Mouse (Mus musculus): ENCODE data around the gene Tlr9. TPM values are rescaled to one million over a fixed set of nuclear protein-coding genes. Genes with fewer than 3 reads are reported as not detected.

The Tlr9 gene
- polyA plus RNA-seq, 1 experiment from 2014 or later = 0.12 TPM

- Histone ChIP-seq H3K9ac (no peak overlapping the region), H3K27me3 (no peaks in the 10 kb centered on the region), H3K4me1 (peaks cover 13% of the 10 kb centered on the region), H3K9me3 (no peaks in the 10 kb centered on the region), H3K4me3 (no peak overlapping the region), H3K36me3 (peaks cover 66% of the 10 kb centered on the region), H3K27ac (no peak overlapping the region; the same call in 1 of the 2 replicates), H3K4me2 (no peak overlapping the region)
- WGBS = 88% methylated on average over 8 of the region's 8 CpGs
- no peak for ATAC-seq (ENCODE audit: insufficient number of reproducible peaks, low FRiP score, low TSS enrichment, low read depth)
These were observed 28.2 kb upstream of the Tlr9 start for GRCm38 (mm10) chr9:106193930-106194807.

DNA sequence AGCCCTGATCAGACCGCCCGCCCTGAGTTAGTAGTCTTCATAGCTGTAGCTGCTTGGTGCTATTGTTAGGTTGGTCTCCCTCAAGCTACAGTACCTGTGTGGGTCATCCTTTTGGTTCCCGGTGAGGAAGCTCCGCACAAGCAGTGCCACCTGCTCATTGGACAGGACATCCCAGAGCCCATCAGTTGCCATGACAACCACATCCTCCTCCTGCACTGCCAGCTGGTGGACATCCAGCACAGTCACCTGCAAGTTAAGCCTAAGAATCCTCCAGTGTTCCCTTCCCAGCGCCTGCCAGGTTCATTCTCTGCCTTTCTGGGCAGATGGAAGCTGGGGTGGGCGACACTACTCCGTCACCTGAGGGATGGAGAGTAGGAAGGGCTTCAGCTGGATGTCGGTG lies 26.7 kb upstream of the Tlr9 start:
- Histone ChIP-seq H3K4me1 (peaks cover 20% of the 10 kb centered on the region), H3K27me3 (no peaks in the 10 kb centered on the region), H3K4me3 (no peak overlapping the region), H3K9ac (no peak overlapping the region), H3K27ac (no peak overlapping the region), H3K9me3 (no peaks in the 10 kb centered on the region), H3K4me2 (no peak overlapping the region), H3K36me3 (peaks cover 51% of the 10 kb centered on the region)
- WGBS = 90% methylated on average over 8 of the region's 8 CpGs
- no peak for ATAC-seq (ENCODE audit: insufficient number of reproducible peaks, low FRiP score, low TSS enrichment, low read depth)

- WGBS = 61% methylated on average over 3 of the region's 3 CpGs
These were observed 25.2 kb upstream of the Tlr9 start for GRCm38 (mm10) chr9:106197081-106197713.

GRCm38 (mm10) chr9:106197732-106198131 lies 24.7 kb upstream of the Tlr9 start:
- H3K4me3 ChIP-seq = peak overlapping the region; percentile 66; the same call in 1 of the 2 replicates

More at GRCm38 (mm10) chr9:106197081-106197713, 25.2 kb upstream of the Tlr9 start:
- Histone ChIP-seq H3K9me3 (no peaks in the 10 kb centered on the region), H3K27me3 (no peaks in the 10 kb centered on the region), H3K9ac (no peak overlapping the region), H3K4me1 (peaks cover 22% of the 10 kb centered on the region), H3K4me3 (no peak overlapping the region), H3K36me3 (peaks cover 37% of the 10 kb centered on the region), H3K27ac (no peak overlapping the region), H3K4me2 (no peak overlapping the region)
- ATAC-seq (ENCODE audit: insufficient number of reproducible peaks, low FRiP score, low TSS enrichment, low read depth) = no peak

DNA sequence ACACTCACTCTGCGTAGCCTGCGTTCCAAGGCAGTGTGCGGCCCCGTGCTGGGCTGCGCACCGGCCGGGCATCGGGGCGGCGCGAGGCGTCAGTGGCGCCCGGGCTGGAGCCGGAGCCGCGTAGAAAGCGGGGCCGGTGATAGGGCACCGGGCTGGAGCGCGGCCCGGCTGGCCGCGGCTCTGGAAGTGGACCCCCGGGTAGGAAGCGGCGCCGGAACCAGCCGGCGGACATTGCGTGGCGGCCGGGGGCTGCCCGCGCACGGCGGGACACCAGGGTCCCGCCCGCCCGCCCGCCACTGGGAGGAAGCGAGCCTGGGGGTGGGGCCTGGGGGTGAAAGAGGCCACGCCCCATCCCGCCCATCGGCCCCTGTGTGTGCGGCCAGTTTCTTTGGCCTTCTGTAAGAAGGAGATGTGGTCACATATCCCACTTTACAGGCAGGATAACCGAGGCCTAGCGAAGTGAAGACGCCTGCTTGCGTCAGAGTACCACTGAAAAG lies 23.4 kb upstream of the Tlr9 start:
- Histone ChIP-seq H3K4me2 (peak overlapping the region; percentile 57), H3K9ac (peak overlapping the region; percentile 62), H3K4me3 (peak overlapping the region; percentile 66), H3K27ac (peak overlapping the region; percentile 72), H3K36me3 (peaks cover 24% of the 10 kb centered on the region), H3K27me3 (no peaks in the 10 kb centered on the region), H3K9me3 (no peaks in the 10 kb centered on the region), H3K4me1 (peaks cover 34% of the 10 kb centered on the region)
- WGBS = under 1% methylated on average over 48 of the region's 51 CpGs
- no peak for ATAC-seq (ENCODE audit: insufficient number of reproducible peaks, low FRiP score, low TSS enrichment, low read depth)

More at GRCm38 (mm10) chr9:106197732-106198131, 24.7 kb upstream of the Tlr9 start:
- Histone ChIP-seq H3K4me1 (peaks cover 24% of the 10 kb centered on the region), H3K36me3 (peaks cover 32% of the 10 kb centered on the region), H3K9ac (no peak overlapping the region), H3K27ac (no peak overlapping the region), H3K9me3 (no peaks in the 10 kb centered on the region), H3K27me3 (no peaks in the 10 kb centered on the region), H3K4me2 (peak overlapping the region; percentile 57)
- WGBS = 85% methylated on average over 9 of the region's 9 CpGs
- ATAC-seq (ENCODE audit: insufficient number of reproducible peaks, low FRiP score, low TSS enrichment, low read depth) = no peak

GRCm38 (mm10) chr9:106199535-106200272 lies 22.7 kb upstream of the Tlr9 start, which contains the start of gene Ppm1m:
Gene Ppm1m, minus strand, starts transcription at chr9:106199746.
- Histone ChIP-seq H3K27me3 (no peaks in the 10 kb centered on the region), H3K4me1 (peaks cover 41% of the 10 kb centered on the region), H3K9me3 (no peaks in the 10 kb centered on the region), H3K36me3 (peaks cover 17% of the 10 kb centered on the region), H3K9ac (peak within 1 kb of the TSS; percentile 62), H3K4me2 (peak within 1 kb of the TSS; percentile 57), H3K4me3 (peak within 1 kb of the TSS; percentile 66), H3K27ac (peak within 1 kb of the TSS; percentile 72)
- no peak for ATAC-seq (ENCODE audit: insufficient number of reproducible peaks, low FRiP score, low TSS enrichment, low read depth)
- WGBS = 51% methylated on average over 18 of the region's 18 CpGs

DNA sequence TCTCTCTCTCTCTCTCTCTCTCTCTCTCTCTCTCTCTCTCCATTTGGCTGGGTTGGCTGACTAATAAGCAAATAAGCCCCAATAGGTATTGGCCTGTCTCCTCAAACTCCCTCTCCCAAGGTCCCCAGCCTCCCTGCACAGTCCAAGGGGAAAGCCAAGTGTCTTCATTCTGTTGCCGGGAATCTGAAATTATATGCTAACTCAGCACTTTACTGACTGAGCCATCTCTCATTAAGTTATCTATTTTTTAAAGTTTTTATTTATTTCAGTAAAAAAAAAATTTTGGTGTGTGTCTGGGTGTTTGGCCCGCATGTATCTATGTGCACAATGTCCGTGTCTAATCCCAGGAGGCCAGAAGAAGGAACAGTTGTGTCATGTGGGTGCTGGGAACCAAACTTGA lies 20.5 kb upstream of the Tlr9 start:
- Histone ChIP-seq H3K27ac (0 out of 2 replicates have a peak overlapping the region, but pooled peaks have one; percentile 54), H3K4me1 (peaks cover 56% of the 10 kb centered on the region), H3K4me2 (peak overlapping the region; percentile 58; the same call in 1 of the 2 replicates), H3K27me3 (no peaks in the 10 kb centered on the region), H3K9ac (no peak overlapping the region), H3K4me3 (no peak overlapping the region; the same call in 1 of the 2 replicates), H3K9me3 (no peaks in the 10 kb centered on the region), H3K36me3 (0 out of 2 replicates have a peak, but pooled peaks cover under 1% of the 10 kb centered on the region)
- ATAC-seq (ENCODE audit: insufficient number of reproducible peaks, low FRiP score, low TSS enrichment, low read depth) = no peak
- 80% methylated on average over 3 of the region's 3 CpGs for WGBS

DNA sequence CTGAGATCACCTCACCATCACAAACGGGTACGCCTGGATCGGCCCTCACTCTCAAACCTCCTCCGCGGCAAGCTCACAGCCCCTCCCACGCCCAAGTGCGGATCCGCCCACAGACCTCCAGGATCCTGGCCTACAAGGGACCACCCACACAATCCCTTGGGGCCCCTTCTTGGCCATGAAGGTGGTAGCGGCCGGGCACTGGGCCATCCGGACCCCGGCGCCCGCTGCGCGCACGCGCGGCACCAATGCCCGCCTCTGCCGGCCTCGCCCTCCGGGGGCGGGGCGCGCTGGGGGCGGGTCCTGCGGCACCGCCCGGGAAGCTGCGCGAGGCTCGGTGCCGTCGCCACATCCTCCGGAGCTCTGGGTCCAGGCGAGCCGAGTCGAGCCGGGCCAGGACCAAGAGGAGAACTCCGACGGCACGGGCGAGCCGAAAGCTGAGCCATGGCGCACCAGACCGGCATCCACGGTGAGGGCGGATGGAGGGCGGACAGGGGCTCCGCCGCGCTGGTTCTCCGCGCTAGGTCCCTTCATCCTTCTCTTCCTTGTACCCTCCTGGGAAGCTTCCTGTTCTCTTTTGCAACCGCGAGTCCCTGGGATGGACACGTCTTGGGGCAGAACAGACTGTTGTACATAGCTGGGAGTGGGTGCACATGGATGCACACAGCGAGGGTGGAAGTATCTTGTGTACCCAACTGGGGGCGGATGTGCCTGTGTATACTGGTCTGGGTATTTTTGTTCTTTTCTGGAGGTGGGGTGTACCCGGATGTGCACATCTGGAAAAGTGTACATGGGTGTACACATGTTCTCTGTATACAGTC lies 19.4 kb upstream of the Tlr9 start, which contains the start of gene Twf2:
Gene Twf2, plus strand, starts transcription at position 290 of the 818 bp plus-strand sequence.
- Histone ChIP-seq H3K4me2 (peak within 1 kb of the TSS; percentile 58), H3K27ac (peak within 1 kb of the TSS; percentile 77), H3K9me3 (no peaks in the 10 kb centered on the region), H3K9ac (peak within 1 kb of the TSS; percentile 68), H3K4me3 (peak within 1 kb of the TSS; percentile 69), H3K36me3 (peaks cover 5% of the 10 kb centered on the region; the same call in 1 of the 2 replicates), H3K27me3 (no peaks in the 10 kb centered on the region), H3K4me1 (peaks cover 49% of the 10 kb centered on the region)
- peak; percentile 85 for ATAC-seq (ENCODE audit: insufficient number of reproducible peaks, low FRiP score, low TSS enrichment, low read depth)
- WGBS = under 1% methylated on average over 60 of the region's 61 CpGs

DNA sequence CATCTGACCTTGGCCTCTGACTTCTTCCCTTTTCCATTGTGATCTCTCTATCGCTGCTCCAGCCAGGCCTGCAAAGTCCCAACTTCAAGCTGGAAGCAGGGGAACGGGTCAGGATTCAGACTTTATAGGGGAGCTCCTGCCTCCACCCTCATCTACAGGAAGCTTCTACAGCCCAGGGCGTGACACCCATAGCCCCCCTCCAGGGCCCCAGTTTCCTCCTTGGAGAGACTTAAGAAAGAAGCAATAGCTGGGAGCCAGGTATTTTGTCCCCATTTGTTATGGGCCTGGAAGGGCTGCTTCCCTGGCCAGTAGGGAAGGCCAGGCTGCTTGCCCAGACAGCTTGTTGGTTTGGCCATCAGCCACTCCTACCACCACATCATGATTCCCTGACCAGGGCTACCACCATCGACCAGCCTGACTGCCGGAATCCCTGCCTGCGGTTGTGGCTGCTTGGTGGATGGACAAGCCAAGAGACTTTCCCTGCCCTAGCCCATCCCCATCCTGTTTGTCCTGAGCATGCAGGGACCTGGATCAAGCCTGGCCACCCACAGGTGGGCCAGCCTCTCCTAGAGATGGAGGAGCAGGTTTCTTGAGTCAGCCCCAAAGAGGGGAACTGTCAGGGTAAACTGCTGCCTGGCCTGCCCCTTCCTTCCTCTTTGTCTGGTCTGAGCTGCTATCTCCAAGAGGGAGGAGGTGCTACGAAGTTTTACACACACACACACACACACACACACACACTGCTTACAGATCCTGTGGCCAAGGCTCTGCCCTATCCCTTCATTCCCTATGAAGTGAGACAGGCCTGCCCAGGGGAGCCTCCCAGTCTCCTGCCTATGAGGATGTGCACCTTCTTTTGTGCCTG lies 18.2 kb upstream of the Tlr9 start:
- peak overlapping the region; percentile 33; the same call in 1 of the 2 replicates for H3K9ac ChIP-seq
- H3K4me2 ChIP-seq = peak overlapping the region; percentile 58
- no peak for ATAC-seq (ENCODE audit: insufficient number of reproducible peaks, low FRiP score, low TSS enrichment, low read depth)
- H3K9me3 ChIP-seq = no peaks in the 10 kb centered on the region
- peaks cover 42% of the 10 kb centered on the region for H3K4me1 ChIP-seq
- 63% methylated on average over 7 of the region's 7 CpGs for WGBS
- H3K36me3 ChIP-seq = peaks cover 9% of the 10 kb centered on the region; the same call in 1 of the 2 replicates
- H3K27me3 ChIP-seq = no peaks in the 10 kb centered on the region
- peak overlapping the region; percentile 77; the same call in 1 of the 2 replicates for H3K27ac ChIP-seq
- peak overlapping the region; percentile 69 for H3K4me3 ChIP-seq

DNA sequence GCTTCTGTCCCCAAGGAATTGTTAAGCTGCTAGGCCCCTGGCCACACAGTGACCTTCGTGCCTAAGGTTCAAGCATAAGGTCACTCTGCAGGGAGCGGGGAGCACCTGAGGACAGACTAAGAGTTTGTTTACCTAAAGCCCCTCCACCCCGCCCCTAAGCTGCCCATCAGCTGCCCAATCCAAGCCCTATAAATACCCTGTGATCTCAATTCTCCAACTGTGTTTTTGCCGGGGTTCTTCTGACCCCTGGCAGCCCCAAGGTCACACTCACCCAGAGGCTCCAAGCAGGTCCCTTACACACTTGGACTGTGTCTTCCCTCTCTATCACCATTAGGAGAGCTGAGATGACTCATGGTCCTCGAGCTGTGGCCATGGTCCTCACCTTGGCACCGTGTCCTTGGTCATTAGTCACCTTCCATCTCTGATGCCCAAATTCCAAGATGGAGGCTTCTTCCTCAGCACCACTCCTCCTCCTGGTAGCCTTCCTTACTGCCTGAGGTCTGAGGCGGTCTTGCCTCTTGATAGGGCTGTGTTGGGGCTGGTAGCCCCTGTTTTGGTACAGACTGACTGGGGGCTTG lies 16.6 kb upstream of the Tlr9 start:
- Histone ChIP-seq H3K4me3 (no peak overlapping the region), H3K9ac (no peak overlapping the region), H3K27me3 (no peaks in the 10 kb centered on the region), H3K36me3 (peaks cover 9% of the 10 kb centered on the region; the same call in 1 of the 2 replicates), H3K4me2 (no peak overlapping the region), H3K9me3 (no peaks in the 10 kb centered on the region), H3K27ac (no peak overlapping the region), H3K4me1 (peaks cover 36% of the 10 kb centered on the region)
- ATAC-seq (ENCODE audit: insufficient number of reproducible peaks, low FRiP score, low TSS enrichment, low read depth) = no peak
- 78% methylated on average over 7 of the region's 7 CpGs for WGBS
